Mouse (Mus musculus): Measurements from ENCODE around the gene Nedd9. TPM values are rescaled to one million over a fixed set of nuclear protein-coding genes. Genes with fewer than 3 reads are reported as not detected.
"Not testable (repeated sequence)": the region's sequence is repeated elsewhere in the genome, so short reads cannot be mapped to it uniquely, and the experiment has no call there.

Gene Nedd9
- polyA plus RNA-seq, 1 experiment from 2014 or later: 17.2 TPM

DNA sequence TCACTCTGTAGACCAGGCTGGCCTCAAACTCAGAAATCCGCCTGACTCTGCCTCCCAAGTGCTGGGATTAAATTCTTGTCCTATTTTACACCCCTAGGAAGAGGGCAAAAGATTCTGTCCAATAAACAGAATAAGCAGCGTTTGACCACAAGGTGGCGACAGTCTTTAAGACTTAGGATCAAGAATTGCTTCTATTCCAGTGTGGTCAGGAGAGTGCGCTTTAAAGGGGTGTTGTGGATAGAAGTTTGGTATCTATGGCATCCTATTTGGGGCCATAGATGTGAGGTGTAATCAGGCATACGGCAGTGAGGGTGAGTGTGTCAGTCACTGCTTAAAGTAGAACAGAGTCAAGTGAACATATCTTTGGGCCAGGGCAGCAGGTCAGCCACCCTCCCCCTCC, 203.9 kb downstream of the Nedd9 start:
- WGBS: 30% methylated on average over 5 of the region's 5 CpGs

GRCm38 (mm10) chr13:41280696-41281095, 206.5 kb downstream of the Nedd9 start:
- Histone ChIP-seq H3K27me3 (ENCODE audit: insufficient read depth, poor library complexity, severe bottlenecking) (no peaks in the 10 kb centered on the region), H3K36me3 (no peaks in the 10 kb centered on the region), H3K4me1 (replicated peaks) (no peaks in the 10 kb centered on the region), H3K27ac (no peak overlapping the region), H3K4me3 (no peak overlapping the region), H3K9me3 (peaks cover 7% of the 10 kb centered on the region; the same call in 1 of the 2 replicates)
- no peak for DNase-seq (ENCODE audit: low spot score)
- WGBS: 70% methylated on average over 5 of the region's 5 CpGs

More for the DNA sequence above, 203.9 kb downstream of the Nedd9 start:
- Histone ChIP-seq H3K36me3 (no peaks in the 10 kb centered on the region), H3K27me3 (ENCODE audit: insufficient read depth, poor library complexity, severe bottlenecking) (no peaks in the 10 kb centered on the region), H3K27ac (no peak overlapping the region), H3K4me3 (no peak overlapping the region), H3K9me3 (peaks cover 2% of the 10 kb centered on the region; the same call in 1 of the 2 replicates), H3K4me1 (replicated peaks) (peaks cover 7% of the 10 kb centered on the region; the same call in 1 of the 2 replicates)
- DNase-seq (ENCODE audit: low spot score): peak; percentile 69

DNA sequence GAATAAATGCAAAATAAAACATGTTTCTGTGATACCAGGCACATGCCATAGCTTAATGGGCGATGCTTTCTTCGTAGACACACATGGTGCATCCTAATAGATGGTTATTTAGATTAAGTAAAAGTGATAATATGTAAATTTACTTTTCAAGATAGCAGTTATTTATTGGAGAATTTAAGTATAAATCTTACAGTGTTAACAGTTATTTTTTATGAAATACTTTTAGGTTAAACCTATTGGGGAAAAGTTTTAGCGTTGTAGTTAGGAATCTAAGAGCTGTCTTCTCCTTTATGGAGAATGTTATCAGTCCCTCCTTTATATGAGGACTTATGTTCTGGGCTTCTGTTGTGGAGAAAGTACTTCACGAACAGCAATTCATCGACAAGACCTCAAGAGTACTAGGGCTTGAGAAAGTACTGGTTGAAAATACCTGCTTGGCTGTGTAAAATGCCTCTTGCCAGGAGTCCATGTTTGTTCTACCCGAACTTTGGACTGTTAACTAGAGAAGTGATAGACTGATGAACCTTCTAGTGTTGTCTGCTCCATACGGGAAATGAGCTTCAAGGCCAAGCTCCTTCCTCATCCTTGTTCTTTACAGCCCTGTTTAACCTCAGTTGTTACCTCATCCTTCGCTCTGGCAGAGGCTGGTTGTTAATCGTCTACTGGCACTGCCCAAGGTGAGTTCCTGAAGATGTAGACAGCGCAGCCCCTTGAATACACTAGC, 213.1 kb downstream of the Nedd9 start, which contains the start of gene Gm17364:
TSS of gene Gm17364 (minus strand) at position 51 of the 724 bp plus-strand sequence.
- Histone ChIP-seq H3K27me3 (ENCODE audit: insufficient read depth, poor library complexity, severe bottlenecking) (no peaks in the 10 kb centered on the region), H3K4me3 (no peak within 1 kb of the TSS), H3K27ac (no peak within 1 kb of the TSS), H3K4me1 (replicated peaks) (no peaks in the 10 kb centered on the region), H3K36me3 (no peaks in the 10 kb centered on the region), H3K9me3 (peaks cover 7% of the 10 kb centered on the region; the same call in 1 of the 2 replicates)
- WGBS: 94% methylated on average over 10 of the region's 10 CpGs
- no peak for DNase-seq (ENCODE audit: low spot score)

- WGBS: 24% methylated on average over 7 of the region's 7 CpGs
- Histone ChIP-seq H3K4me3 (no peak overlapping the region), H3K9me3 (no peaks in the 10 kb centered on the region), H3K27me3 (ENCODE audit: insufficient read depth, poor library complexity, severe bottlenecking) (no peaks in the 10 kb centered on the region), H3K36me3 (no peaks in the 10 kb centered on the region), H3K27ac (peak overlapping the region; percentile 40; the same call in 1 of the 2 replicates), H3K4me1 (replicated peaks) (peaks cover 9% of the 10 kb centered on the region)
- DNase-seq (ENCODE audit: low spot score): peak; percentile 26
Measured at GRCm38 (mm10) chr13:41267827-41268408, 219.2 kb downstream of the Nedd9 start.

- Histone ChIP-seq H3K27me3 (ENCODE audit: insufficient read depth, poor library complexity, severe bottlenecking) (no peaks in the 10 kb centered on the region), H3K4me1 (replicated peaks) (peaks cover 9% of the 10 kb centered on the region), H3K9me3 (no peaks in the 10 kb centered on the region), H3K36me3 (no peaks in the 10 kb centered on the region), H3K27ac (no peak overlapping the region), H3K4me3 (no peak overlapping the region)
- no peak for DNase-seq (ENCODE audit: low spot score)
- 85% methylated on average over 5 of the region's 5 CpGs for WGBS
Measured at GRCm38 (mm10) chr13:41263304-41264006, 223.7 kb downstream of the Nedd9 start.

DNA sequence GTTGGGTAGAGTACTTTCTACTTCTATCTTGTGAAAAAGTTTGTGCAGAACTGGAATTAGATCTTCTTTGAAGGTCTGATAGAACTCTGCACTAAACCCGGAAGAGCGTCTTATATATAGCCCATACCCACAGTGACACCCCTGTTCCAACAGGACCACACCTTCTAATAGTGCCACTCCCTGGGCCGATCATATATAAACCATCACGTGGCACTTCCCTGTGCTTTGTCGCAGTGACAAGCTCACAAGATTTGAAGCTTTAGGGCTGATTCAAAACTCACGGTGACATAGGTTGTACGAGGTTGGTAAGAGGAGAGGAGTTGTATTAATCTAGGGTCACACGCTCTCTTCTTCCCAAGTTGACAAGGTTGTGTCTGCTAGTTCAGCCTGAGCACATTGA, 225.5 kb downstream of the Nedd9 start:
- not testable (repeated sequence) for H3K4me1 ChIP-seq (replicated peaks); H3K4me3 ChIP-seq; H3K27ac ChIP-seq; H3K27me3 ChIP-seq (ENCODE audit: insufficient read depth, poor library complexity, severe bottlenecking); H3K36me3 ChIP-seq; DNase-seq (ENCODE audit: low spot score); H3K9me3 ChIP-seq
- 95% methylated on average over 8 of the region's 8 CpGs for WGBS

Other genes starting within 250 kb of the Nedd9 start
- gene Smim13, start 237.5 kb downstream of the Nedd9 start, polyA plus RNA-seq (2016; fragmentation: Nextera tagmentation; extraction: Ambion mirVana): 9.8 and 10.3 TPM in 2 replicates
- gene Gm17364, start 213.4 kb downstream of the Nedd9 start, polyA plus RNA-seq (2016; fragmentation: Nextera tagmentation; extraction: Ambion mirVana): not detected in 2 replicates
- 12.0 and 14.5 TPM in 2 replicates for gene Tmem170b, start 118.5 kb upstream of the Nedd9 start, polyA plus RNA-seq (2016; fragmentation: Nextera tagmentation; extraction: Ambion mirVana)

Data from hindbrain, embryonic 10.5 days (tissue).